Mouse (Mus musculus) midbrain, embryonic 15.5 days (tissue): ENCODE measurements around the gene Ctnna3. TPM values are rescaled to one million over a fixed set of nuclear protein-coding genes. Genes with fewer than 3 reads are reported as not detected.

Experiments
- ATAC-seq: fragments of 200-750 bp; cut with Nextera tagmentation; replicated peaks from 2 replicates; pipeline ENCODE4 v1.8.0; 2017; ENCODE audit warnings: moderate TSS enrichment
- H3K27ac ChIP-seq: fragments of 300-500 bp; sonication (generic); 2 replicates; pipeline ENCODE4 v1.5.1; 2015; ENCODE audit warnings: mild to moderate bottlenecking, inconsistent platforms
- H3K27me3 ChIP-seq: fragments of 300-500 bp; sonication (generic); replicated peaks from 2 replicates; pipeline ENCODE4 v1.6.1; 2015; ENCODE audit warnings: inconsistent platforms
- H3K36me3 ChIP-seq: fragments of 300-500 bp; sonication (generic); replicated peaks from 2 replicates; pipeline ENCODE4 v1.6.1; 2015; ENCODE audit warnings: inconsistent platforms
- H3K4me1 ChIP-seq: fragments of 300-500 bp; sonication (generic); 2 replicates; pipeline ENCODE4 v1.6.1; 2015; ENCODE audit warnings: inconsistent platforms
- H3K4me2 ChIP-seq: fragments of 300-500 bp; sonication (generic); 2 replicates; pipeline ENCODE4 v1.6.1; 2015; ENCODE audit warnings: inconsistent platforms, mild to moderate bottlenecking, moderate library complexity
- H3K4me3 ChIP-seq: fragments of 300-500 bp; sonication (generic); 2 replicates; pipeline ENCODE4 v1.5.1; 2015; ENCODE audit warnings: mild to moderate bottlenecking, inconsistent platforms
- H3K9ac ChIP-seq: fragments of 300-500 bp; sonication (generic); 2 replicates; pipeline ENCODE4 v1.6.1; 2015; ENCODE audit warnings: mild to moderate bottlenecking, inconsistent platforms
- H3K9me3 ChIP-seq: fragments of 300-500 bp; sonication (generic); 2 replicates; pipeline ENCODE4 v1.6.1; 2016; ENCODE audit warnings: inconsistent platforms
- WGBS: fragments of 180-500 bp; shearing (Covaris S2); methylation state at CpG from one replicate; pipeline ENCODE4 v1.1.7; 2015; ENCODE audit warnings: mixed read lengths; 5-methylcytosine and 5-hydroxymethylcytosine counted together
- polyA plus RNA-seq: library from polyadenylated mRNA; unstranded; fragments of >200 nt; fragmentation: Nextera tagmentation; extraction: Ambion mirVana; gene quantifications from 2 replicates; pipeline ENCODE4 v1.2.1, GENCODE M21; 2015

Ctnna3 gene
- polyA plus RNA-seq, 1 experiment from 2014 or later = 0.80 TPM

- Histone ChIP-seq H3K9ac (no peak overlapping the region), H3K27me3 (no peaks in the 10 kb centered on the region), H3K9me3 (no peaks in the 10 kb centered on the region), H3K27ac (no peak overlapping the region), H3K4me2 (no peak overlapping the region), H3K4me3 (no peak overlapping the region), H3K36me3 (no peaks in the 10 kb centered on the region), H3K4me1 (no peaks in the 10 kb centered on the region)
- WGBS = 96% methylated on average over 1 of the region's 1 CpGs
- ATAC-seq = no peak
Measured at GRCm38 (mm10) chr10:64096532-64096931, 666.6 kb downstream of the Ctnna3 start.

GRCm38 (mm10) chr10:64115246-64115645 is 685.3 kb downstream of the Ctnna3 start:
- 96% methylated on average over 11 of the region's 11 CpGs for WGBS
- Histone ChIP-seq H3K27me3 (no peaks in the 10 kb centered on the region), H3K27ac (no peak overlapping the region), H3K36me3 (no peaks in the 10 kb centered on the region), H3K9me3 (no peaks in the 10 kb centered on the region), H3K4me1 (no peaks in the 10 kb centered on the region), H3K9ac (no peak overlapping the region), H3K4me3 (no peak overlapping the region), H3K4me2 (no peak overlapping the region)
- no peak for ATAC-seq

- no peak for ATAC-seq
- no peak overlapping the region for H3K27ac ChIP-seq
- no peaks in the 10 kb centered on the region for H3K4me1 ChIP-seq
- no peak overlapping the region for H3K9ac ChIP-seq
- H3K4me2 ChIP-seq = no peak overlapping the region
- no peaks in the 10 kb centered on the region for H3K27me3 ChIP-seq
- no peaks in the 10 kb centered on the region for H3K36me3 ChIP-seq
- WGBS = 80% methylated on average over 3 of the region's 3 CpGs
- no peak overlapping the region for H3K4me3 ChIP-seq
- no peaks in the 10 kb centered on the region for H3K9me3 ChIP-seq
Measured at GRCm38 (mm10) chr10:64118833-64119232, 688.9 kb downstream of the Ctnna3 start.

GRCm38 (mm10) chr10:64130397-64131150 is 700.7 kb downstream of the Ctnna3 start:
- no peaks in the 10 kb centered on the region for H3K4me1 ChIP-seq
- no peak overlapping the region for H3K27ac ChIP-seq
- ATAC-seq = peak; percentile 54
- H3K4me2 ChIP-seq = no peak overlapping the region
- H3K9ac ChIP-seq = no peak overlapping the region
- no peak overlapping the region for H3K4me3 ChIP-seq
- 77% methylated on average over 15 of the region's 15 CpGs for WGBS
- H3K9me3 ChIP-seq = no peaks in the 10 kb centered on the region
- no peaks in the 10 kb centered on the region for H3K27me3 ChIP-seq
- no peaks in the 10 kb centered on the region for H3K36me3 ChIP-seq

- Histone ChIP-seq H3K36me3 (no peaks in the 10 kb centered on the region), H3K27me3 (no peaks in the 10 kb centered on the region), H3K4me2 (no peak overlapping the region), H3K9ac (no peak overlapping the region), H3K4me1 (no peaks in the 10 kb centered on the region), H3K27ac (no peak overlapping the region), H3K9me3 (no peaks in the 10 kb centered on the region), H3K4me3 (no peak overlapping the region)
- 79% methylated on average over 3 of the region's 3 CpGs for WGBS
- no peak for ATAC-seq
Measured at GRCm38 (mm10) chr10:64133461-64133860, 703.6 kb downstream of the Ctnna3 start.

- 24% methylated on average over 7 of the region's 7 CpGs for WGBS
- no peaks in the 10 kb centered on the region for H3K36me3 ChIP-seq
- no peaks in the 10 kb centered on the region for H3K9me3 ChIP-seq
- no peak overlapping the region for H3K4me2 ChIP-seq
- no peak overlapping the region for H3K4me3 ChIP-seq
- ATAC-seq = no peak
- H3K27ac ChIP-seq = no peak overlapping the region
- H3K27me3 ChIP-seq = no peaks in the 10 kb centered on the region
- H3K9ac ChIP-seq = no peak overlapping the region
- no peaks in the 10 kb centered on the region for H3K4me1 ChIP-seq
Measured at GRCm38 (mm10) chr10:64135481-64135880, 705.6 kb downstream of the Ctnna3 start.

GRCm38 (mm10) chr10:64146511-64146910 is 716.6 kb downstream of the Ctnna3 start:
- Histone ChIP-seq H3K4me3 (no peak overlapping the region), H3K27ac (no peak overlapping the region), H3K9ac (no peak overlapping the region), H3K4me2 (no peak overlapping the region), H3K4me1 (no peaks in the 10 kb centered on the region), H3K36me3 (no peaks in the 10 kb centered on the region), H3K27me3 (no peaks in the 10 kb centered on the region), H3K9me3 (no peaks in the 10 kb centered on the region)
- WGBS = 84% methylated on average over 3 of the region's 3 CpGs
- ATAC-seq = no peak

GRCm38 (mm10) chr10:64181696-64182095 is 751.8 kb downstream of the Ctnna3 start:
- H3K27ac ChIP-seq = no peak overlapping the region
- H3K4me3 ChIP-seq = no peak overlapping the region
- H3K36me3 ChIP-seq = no peaks in the 10 kb centered on the region
- no peaks in the 10 kb centered on the region for H3K4me1 ChIP-seq
- no peak overlapping the region for H3K4me2 ChIP-seq
- ATAC-seq = no peak
- no peaks in the 10 kb centered on the region for H3K27me3 ChIP-seq
- H3K9ac ChIP-seq = no peak overlapping the region
- 91% methylated on average over 13 of the region's 13 CpGs for WGBS
- no peaks in the 10 kb centered on the region for H3K9me3 ChIP-seq

- Histone ChIP-seq H3K27me3 (no peaks in the 10 kb centered on the region), H3K9me3 (no peaks in the 10 kb centered on the region), H3K27ac (no peak overlapping the region), H3K4me3 (no peak overlapping the region), H3K36me3 (no peaks in the 10 kb centered on the region), H3K9ac (no peak overlapping the region), H3K4me2 (no peak overlapping the region), H3K4me1 (no peaks in the 10 kb centered on the region)
- ATAC-seq = no peak
- WGBS = 97% methylated on average over 4 of the region's 4 CpGs
Measured at GRCm38 (mm10) chr10:64182731-64183130, 752.8 kb downstream of the Ctnna3 start.

- no peaks in the 10 kb centered on the region for H3K4me1 ChIP-seq
- no peak for ATAC-seq
- no peak overlapping the region for H3K9ac ChIP-seq
- no peaks in the 10 kb centered on the region for H3K9me3 ChIP-seq
- WGBS = 84% methylated on average over 3 of the region's 3 CpGs
- H3K36me3 ChIP-seq = no peaks in the 10 kb centered on the region
- no peak overlapping the region for H3K4me2 ChIP-seq
- no peak overlapping the region for H3K4me3 ChIP-seq
- H3K27me3 ChIP-seq = no peaks in the 10 kb centered on the region
- H3K27ac ChIP-seq = no peak overlapping the region
Measured at GRCm38 (mm10) chr10:64188046-64188445, 758.1 kb downstream of the Ctnna3 start.

GRCm38 (mm10) chr10:64197584-64197983 is 767.7 kb downstream of the Ctnna3 start:
- Histone ChIP-seq H3K4me2 (no peak overlapping the region), H3K27me3 (no peaks in the 10 kb centered on the region), H3K27ac (no peak overlapping the region), H3K9me3 (no peaks in the 10 kb centered on the region), H3K36me3 (no peaks in the 10 kb centered on the region), H3K4me1 (no peaks in the 10 kb centered on the region), H3K4me3 (no peak overlapping the region), H3K9ac (no peak overlapping the region)
- no peak for ATAC-seq
- WGBS = 90% methylated on average over 1 of the region's 1 CpGs

- no peak for ATAC-seq
- Histone ChIP-seq H3K27ac (no peak overlapping the region), H3K4me2 (no peak overlapping the region), H3K9ac (no peak overlapping the region), H3K9me3 (no peaks in the 10 kb centered on the region), H3K4me1 (no peaks in the 10 kb centered on the region), H3K27me3 (no peaks in the 10 kb centered on the region), H3K36me3 (no peaks in the 10 kb centered on the region), H3K4me3 (no peak overlapping the region)
- WGBS = 90% methylated on average over 3 of the region's 3 CpGs
Measured at GRCm38 (mm10) chr10:64215632-64216031, 785.7 kb downstream of the Ctnna3 start.

- Histone ChIP-seq H3K4me1 (no peaks in the 10 kb centered on the region), H3K9me3 (no peaks in the 10 kb centered on the region), H3K27ac (no peak overlapping the region), H3K9ac (no peak overlapping the region), H3K4me2 (no peak overlapping the region), H3K4me3 (no peak overlapping the region), H3K36me3 (no peaks in the 10 kb centered on the region), H3K27me3 (no peaks in the 10 kb centered on the region)
- WGBS = 62% methylated on average over 3 of the region's 3 CpGs
- ATAC-seq = no peak
Measured at GRCm38 (mm10) chr10:64223023-64223422, 793.1 kb downstream of the Ctnna3 start.
